8 mouse cellular contexts compared by ENCODE assay signal in the genomic region with DNA sequence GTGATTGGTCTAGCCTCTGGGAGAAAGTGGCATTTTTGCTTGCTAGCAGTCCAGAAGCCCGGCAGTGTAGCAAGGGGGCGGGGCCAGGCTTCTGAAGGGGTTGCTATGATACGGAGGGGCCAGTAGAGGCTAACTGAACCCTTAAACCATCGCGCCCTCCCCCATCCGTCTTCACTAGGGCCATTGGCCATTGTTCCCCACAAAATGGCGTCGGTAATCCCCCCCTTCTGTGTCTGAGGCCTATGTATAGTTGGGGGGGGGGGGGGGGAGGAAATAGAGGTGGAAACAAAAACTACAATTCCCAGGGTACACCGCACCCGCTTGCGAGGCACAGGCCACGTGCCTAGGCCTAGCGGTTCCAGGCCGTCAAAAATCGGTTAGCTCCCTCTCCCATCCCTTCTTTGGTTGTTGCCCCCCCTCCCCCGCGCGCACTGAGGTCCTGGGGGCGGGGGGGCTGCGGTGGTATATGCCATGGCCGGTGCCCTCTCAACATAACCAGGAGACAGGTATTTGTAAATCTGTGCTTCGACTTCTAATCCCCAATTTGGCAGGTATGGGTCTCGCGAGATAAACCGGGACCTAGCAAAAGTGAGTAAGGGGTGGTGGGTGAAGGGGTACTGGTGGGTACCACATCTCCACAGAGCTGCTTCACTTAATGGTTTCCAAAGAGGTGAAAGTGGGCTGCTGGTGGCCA. TPM values are rescaled to one million over a fixed set of nuclear protein-coding genes. Genes with fewer than 3 reads are reported as not detected.
DNase-seq lines count a peak whose midpoint lies in the region; ATAC-seq lines count a peak whose summit lies in the region.

No protein-coding gene starts in this region.

- H3K4me3 ChIP-seq in megakaryocyte, embryonic 14.5 days (replicated peaks), result peak overlapping the region; percentile 91
- H3K4me3 ChIP-seq in forebrain, embryonic 10.5 days, result peak overlapping the region; percentile 57
- H3K4me3 ChIP-seq in heart, embryonic 15.5 days, result peak overlapping the region; percentile 61
- 0 out of 2 replicates have a peak overlapping the region, but pooled peaks have one; percentile 44 for H3K4me3 ChIP-seq in liver, embryonic 13.5 days (replicated peaks)

- H3K36me3 ChIP-seq in megakaryocyte, embryonic 14.5 days (replicated peaks; ENCODE audit: low read length), result no peaks in the 10 kb centered on the region
- peaks cover 4% of the 10 kb centered on the region for H3K36me3 ChIP-seq in forebrain, embryonic 10.5 days (replicated peaks)
- no peaks in the 10 kb centered on the region for H3K36me3 ChIP-seq in heart, embryonic 15.5 days
- no peaks in the 10 kb centered on the region for H3K36me3 ChIP-seq in liver, embryonic 13.5 days

- H3K27me3 ChIP-seq in megakaryocyte, embryonic 14.5 days (replicated peaks), result peaks cover 46% of the 10 kb centered on the region
- H3K27me3 ChIP-seq in forebrain, embryonic 10.5 days (ENCODE audit: poor library complexity, severe bottlenecking), result peaks cover 16% of the 10 kb centered on the region; the same call in 1 of the 2 replicates
- H3K27me3 ChIP-seq in heart, embryonic 15.5 days, result no peaks in the 10 kb centered on the region
- peaks cover 32% of the 10 kb centered on the region for H3K27me3 ChIP-seq in liver, embryonic 13.5 days

- DNase-seq in forebrain, embryonic 10.5 days (ENCODE audit: extremely low spot score, low spot score), result peak; percentile 79
- DNase-seq in kidney, postnatal 36 days, result peak; percentile 9 to 34
- no peak for DNase-seq in liver, embryonic 13.5 days
- DNase-seq in ovary, postnatal 14 days (ENCODE audit: low spot score), result peak; percentile 3
- DNase-seq in urinary bladder, postnatal 25 days (ENCODE audit: low spot score), result peak; percentile 3

- peaks cover 9% of the 10 kb centered on the region; the same call in 1 of the 2 replicates for H3K9me3 ChIP-seq in megakaryocyte, embryonic 14.5 days
- no peaks in the 10 kb centered on the region for H3K9me3 ChIP-seq in forebrain, embryonic 10.5 days
- H3K9me3 ChIP-seq in heart, embryonic 15.5 days (replicated peaks), result no peaks in the 10 kb centered on the region
- no peaks in the 10 kb centered on the region for H3K9me3 ChIP-seq in liver, embryonic 13.5 days (replicated peaks)

- peak overlapping the region; percentile 90 for H3K27ac ChIP-seq in forebrain, embryonic 10.5 days
- H3K27ac ChIP-seq in heart, embryonic 15.5 days, result peak overlapping the region; percentile 73
- H3K27ac ChIP-seq in liver, embryonic 13.5 days, result no peak overlapping the region

- H3K9ac ChIP-seq in heart, embryonic 15.5 days, result no peak overlapping the region
- no peak overlapping the region for H3K9ac ChIP-seq in liver, embryonic 13.5 days

- WGBS in forebrain, embryonic 10.5 days, result 23% methylated on average over 21 of the region's 25 CpGs
- WGBS in heart, embryonic 15.5 days, result 7% methylated on average over 25 of the region's 25 CpGs
- 16% methylated on average over 24 of the region's 25 CpGs for WGBS in liver, embryonic 13.5 days (ENCODE audit: insufficient replicate concordance)

- H3K4me2 ChIP-seq in heart, embryonic 15.5 days, result peak overlapping the region; percentile 70
- peak overlapping the region; percentile 59 for H3K4me2 ChIP-seq in liver, embryonic 13.5 days

- no peak for ATAC-seq in megakaryocyte, adult 5-6 weeks (ENCODE audit: poor library complexity, severe bottlenecking)
- ATAC-seq in heart, embryonic 15.5 days (replicated peaks; ENCODE audit: insufficient number of reproducible peaks, insufficient read depth, low FRiP score, low read depth), result peak; percentile 52
- no peak for ATAC-seq in liver, embryonic 13.5 days (ENCODE audit: low read depth)

- no peaks in the 10 kb centered on the region; the same call in 1 of the 2 replicates for H3K4me1 ChIP-seq in megakaryocyte, embryonic 14.5 days
- 0 out of 2 replicates have a peak, but pooled peaks cover 5% of the 10 kb centered on the region for H3K4me1 ChIP-seq in forebrain, embryonic 10.5 days
- H3K4me1 ChIP-seq in heart, embryonic 15.5 days (replicated peaks), result no peaks in the 10 kb centered on the region
- no peaks in the 10 kb centered on the region for H3K4me1 ChIP-seq in liver, embryonic 13.5 days (replicated peaks)

RNA-seq across cellular contexts. Expression of a gene that starts 29.3 kb away (rescaled TPM):
- polyA plus RNA-seq in megakaryocyte, embryonic 14.5 days (2012; ENCODE audit: insufficient read depth, low replicate concordance), result not detected in 2 replicates
- not detected in 2 replicates for total RNA-seq in megakaryocyte, adult 5-6 weeks (2015)
- total RNA-seq in megakaryocyte, adult 5-6 weeks (2017), result 0.16 TPM in 1 of 2 replicates, not detected in the other
- polyA plus RNA-seq in forebrain, embryonic 10.5 days (2016; fragmentation: Nextera tagmentation; extraction: Ambion mirVana), result 9.3 and 10.0 TPM in 2 replicates
- 0.44 and 0.52 TPM in 2 replicates for polyA plus RNA-seq in heart, embryonic 15.5 days (2015; fragmentation: Nextera tagmentation; extraction: Ambion mirVana)
- 0.14 and 0.21 TPM in 2 replicates for polyA plus RNA-seq in liver, embryonic 13.5 days (2015; fragmentation: Nextera tagmentation; extraction: Ambion mirVana)
